Mouse (Mus musculus) hindbrain, embryonic 12.5 days (tissue): ENCODE data around the gene Gm7247. TPM values are rescaled to one million over a fixed set of nuclear protein-coding genes. Genes with fewer than 3 reads are reported as not detected.
"Not testable (repeated sequence)": the region's sequence is repeated elsewhere in the genome, so short reads cannot be mapped to it uniquely, and the experiment has no call there.

Experiments used
- ATAC-seq: fragments of 200-750 bp; cut with Nextera tagmentation; 2 replicates; pipeline ENCODE4 v1.8.0; 2017; ENCODE audit warnings: moderate TSS enrichment; ENCODE audit not compliant: low FRiP score
- H3K27ac ChIP-seq: fragments of 300-500 bp; sonication (generic); 2 replicates; pipeline ENCODE4 v1.5.1; 2016; ENCODE audit warnings: mild to moderate bottlenecking
- H3K27me3 ChIP-seq: fragments of 300-500 bp; sonication (generic); 2 replicates; pipeline ENCODE4 v1.6.1; 2016; ENCODE audit warnings: mild to moderate bottlenecking
- H3K36me3 ChIP-seq: fragments of 300-500 bp; sonication (generic); 2 replicates; pipeline ENCODE4 v1.6.1; 2016; ENCODE audit warnings: mild to moderate bottlenecking
- H3K4me1 ChIP-seq: fragments of 300-500 bp; sonication (generic); 2 replicates; pipeline ENCODE4 v1.6.1; 2016
- H3K4me2 ChIP-seq: fragments of 300-500 bp; sonication (generic); replicated peaks from 2 replicates; pipeline ENCODE4 v1.6.1; 2016; ENCODE audit warnings: mild to moderate bottlenecking
- H3K4me3 ChIP-seq: fragments of 300-500 bp; sonication (generic); 2 replicates; pipeline ENCODE4 v1.5.1; 2016; ENCODE audit warnings: mild to moderate bottlenecking
- H3K9ac ChIP-seq: fragments of 300-500 bp; sonication (generic); 2 replicates; pipeline ENCODE4 v1.6.1; 2016; ENCODE audit warnings: mild to moderate bottlenecking, moderate library complexity
- H3K9me3 ChIP-seq: fragments of 300-500 bp; sonication (generic); replicated peaks from 2 replicates; pipeline ENCODE4 v1.6.1; 2016; ENCODE audit warnings: mild to moderate bottlenecking
- WGBS: fragments of 180-500 bp; shearing (Covaris S2); methylation state at CpG from one replicate; pipeline ENCODE4 v1.1.7; 2016; 5-methylcytosine and 5-hydroxymethylcytosine counted together
- polyA plus RNA-seq: library from polyadenylated mRNA; unstranded; fragments of >200 nt; fragmentation: Nextera tagmentation; extraction: Ambion mirVana; gene quantifications from 2 replicates; pipeline ENCODE4 v1.2.1, GENCODE M21; 2016

Gm7247 gene
- polyA plus RNA-seq, 1 experiment from 2014 or later: not detected

GRCm38 (mm10) chr14:51435020-51435419 lies 73.5 kb downstream of the Gm7247 start:
- Histone ChIP-seq H3K27ac (no peak overlapping the region), H3K27me3 (no peaks in the 10 kb centered on the region), H3K4me1 (no peaks in the 10 kb centered on the region), H3K4me2 (no peak overlapping the region), H3K4me3 (no peak overlapping the region), H3K36me3 (no peaks in the 10 kb centered on the region), H3K9me3 (peaks cover 15% of the 10 kb centered on the region), H3K9ac (no peak overlapping the region)
- peak; percentile 22; the same call in 1 of the 2 replicates for ATAC-seq
- 95% methylated on average over 26 of the region's 26 CpGs for WGBS

- Histone ChIP-seq H3K4me2 (no peak overlapping the region), H3K27ac (no peak overlapping the region), H3K27me3 (no peaks in the 10 kb centered on the region), H3K9ac (no peak overlapping the region), H3K4me3 (no peak overlapping the region), H3K36me3 (no peaks in the 10 kb centered on the region), H3K9me3 (peaks cover 15% of the 10 kb centered on the region), H3K4me1 (no peaks in the 10 kb centered on the region)
- ATAC-seq: no peak
- 73% methylated on average over 4 of the region's 4 CpGs for WGBS
Observed at GRCm38 (mm10) chr14:51438955-51439354, 77.4 kb downstream of the Gm7247 start.

GRCm38 (mm10) chr14:51451557-51451956 lies 90.0 kb downstream of the Gm7247 start, which contains the start of gene Vmn2r89:
Vmn2r89 (plus strand) TSS chr14:51451857.
- H3K9ac ChIP-seq, H3K36me3 ChIP-seq, H3K9me3 ChIP-seq, H3K27me3 ChIP-seq, H3K4me1 ChIP-seq, ATAC-seq, H3K4me2 ChIP-seq, H3K27ac ChIP-seq, H3K4me3 ChIP-seq: not testable (repeated sequence)
- WGBS: 73% methylated on average over 2 of the region's 2 CpGs

GRCm38 (mm10) chr14:51480278-51480677 lies 118.7 kb downstream of the Gm7247 start:
- H3K36me3 ChIP-seq, H3K27me3 ChIP-seq, H3K4me1 ChIP-seq, H3K4me2 ChIP-seq, H3K27ac ChIP-seq, H3K4me3 ChIP-seq, ATAC-seq, H3K9me3 ChIP-seq, H3K9ac ChIP-seq: not testable (repeated sequence)
- 89% methylated on average over 10 of the region's 10 CpGs for WGBS

- not testable (repeated sequence) for H3K9ac ChIP-seq, H3K4me2 ChIP-seq
- WGBS: 92% methylated on average over 12 of the region's 12 CpGs
Observed at GRCm38 (mm10) chr14:51481332-51482015, 119.9 kb downstream of the Gm7247 start.

GRCm38 (mm10) chr14:51482051-51482715 lies 120.6 kb downstream of the Gm7247 start:
- Histone ChIP-seq H3K9ac (no peak overlapping the region), H3K4me2 (no peak overlapping the region), H3K36me3 (no peaks in the 10 kb centered on the region), H3K9me3 (no peaks in the 10 kb centered on the region), H3K27ac (no peak overlapping the region), H3K27me3 (no peaks in the 10 kb centered on the region), H3K4me3 (no peak overlapping the region), H3K4me1 (no peaks in the 10 kb centered on the region)
- no peak for ATAC-seq
- WGBS: 85% methylated on average over 5 of the region's 5 CpGs

More at GRCm38 (mm10) chr14:51481332-51482015, 119.9 kb downstream of the Gm7247 start:
- not testable (repeated sequence) for H3K9me3 ChIP-seq, H3K27me3 ChIP-seq, ATAC-seq, H3K4me1 ChIP-seq, H3K27ac ChIP-seq, H3K4me3 ChIP-seq, H3K36me3 ChIP-seq

- H3K9me3 ChIP-seq, H3K4me2 ChIP-seq, H3K4me1 ChIP-seq, H3K27ac ChIP-seq, H3K9ac ChIP-seq, ATAC-seq, H3K27me3 ChIP-seq, H3K36me3 ChIP-seq, H3K4me3 ChIP-seq: not testable (repeated sequence)
- WGBS: 81% methylated on average over 10 of the region's 10 CpGs
Observed at GRCm38 (mm10) chr14:51482971-51483381, 121.4 kb downstream of the Gm7247 start.

GRCm38 (mm10) chr14:51483671-51484070 lies 122.1 kb downstream of the Gm7247 start:
- Histone ChIP-seq H3K4me3 (no peak overlapping the region), H3K27ac (no peak overlapping the region), H3K27me3 (no peaks in the 10 kb centered on the region), H3K9ac (no peak overlapping the region), H3K4me1 (no peaks in the 10 kb centered on the region), H3K4me2 (no peak overlapping the region), H3K9me3 (no peaks in the 10 kb centered on the region), H3K36me3 (no peaks in the 10 kb centered on the region)
- WGBS: 95% methylated on average over 1 of the region's 1 CpGs
- no peak for ATAC-seq

- no peak for ATAC-seq
- no peak overlapping the region for H3K4me2 ChIP-seq
- H3K4me1 ChIP-seq: no peaks in the 10 kb centered on the region
- 88% methylated on average over 1 of the region's 1 CpGs for WGBS
- H3K9ac ChIP-seq: no peak overlapping the region
- H3K4me3 ChIP-seq: no peak overlapping the region
- H3K9me3 ChIP-seq: no peaks in the 10 kb centered on the region
- no peak overlapping the region for H3K27ac ChIP-seq
- no peaks in the 10 kb centered on the region for H3K27me3 ChIP-seq
- no peaks in the 10 kb centered on the region for H3K36me3 ChIP-seq
Observed at GRCm38 (mm10) chr14:51486111-51486510, 124.6 kb downstream of the Gm7247 start.

GRCm38 (mm10) chr14:51495781-51496180 lies 134.2 kb downstream of the Gm7247 start:
- 90% methylated on average over 2 of the region's 2 CpGs for WGBS
- no peak for ATAC-seq

GRCm38 (mm10) chr14:51496955-51497354 lies 135.4 kb downstream of the Gm7247 start:
- WGBS: 89% methylated on average over 1 of the region's 1 CpGs
- H3K9me3 ChIP-seq: no peaks in the 10 kb centered on the region
- H3K4me1 ChIP-seq: no peaks in the 10 kb centered on the region
- no peaks in the 10 kb centered on the region for H3K27me3 ChIP-seq
- H3K27ac ChIP-seq: no peak overlapping the region
- H3K4me2 ChIP-seq: no peak overlapping the region
- ATAC-seq: no peak
- no peak overlapping the region for H3K9ac ChIP-seq
- no peaks in the 10 kb centered on the region for H3K36me3 ChIP-seq
- H3K4me3 ChIP-seq: no peak overlapping the region

More at GRCm38 (mm10) chr14:51495781-51496180, 134.2 kb downstream of the Gm7247 start:
- no peak overlapping the region for H3K27ac ChIP-seq
- no peak overlapping the region for H3K9ac ChIP-seq
- no peaks in the 10 kb centered on the region for H3K9me3 ChIP-seq
- no peak overlapping the region for H3K4me2 ChIP-seq
- H3K36me3 ChIP-seq: no peaks in the 10 kb centered on the region
- no peaks in the 10 kb centered on the region for H3K4me1 ChIP-seq
- no peaks in the 10 kb centered on the region for H3K27me3 ChIP-seq
- no peak overlapping the region for H3K4me3 ChIP-seq

- Histone ChIP-seq H3K9ac (no peak overlapping the region), H3K9me3 (no peaks in the 10 kb centered on the region), H3K4me3 (no peak overlapping the region), H3K4me1 (no peaks in the 10 kb centered on the region), H3K36me3 (no peaks in the 10 kb centered on the region), H3K4me2 (no peak overlapping the region), H3K27me3 (no peaks in the 10 kb centered on the region), H3K27ac (no peak overlapping the region)
- no peak for ATAC-seq
- 92% methylated on average over 2 of the region's 2 CpGs for WGBS
Observed at GRCm38 (mm10) chr14:51497958-51498357, 136.4 kb downstream of the Gm7247 start.
